Mouse (Mus musculus): ENCODE measurements around the gene Gm20388. TPM values are rescaled to one million over a fixed set of nuclear protein-coding genes. Genes with fewer than 3 reads are reported as not detected.

The Gm20388 gene
- polyA plus RNA-seq, 1 experiment from 2014 or later: 7.4 TPM

- WGBS: 88% methylated on average over 8 of the region's 8 CpGs
These were observed 2991.4 kb downstream of the Gm20388 start for GRCm38 (mm10) chr8:122901892-122902515.

DNA sequence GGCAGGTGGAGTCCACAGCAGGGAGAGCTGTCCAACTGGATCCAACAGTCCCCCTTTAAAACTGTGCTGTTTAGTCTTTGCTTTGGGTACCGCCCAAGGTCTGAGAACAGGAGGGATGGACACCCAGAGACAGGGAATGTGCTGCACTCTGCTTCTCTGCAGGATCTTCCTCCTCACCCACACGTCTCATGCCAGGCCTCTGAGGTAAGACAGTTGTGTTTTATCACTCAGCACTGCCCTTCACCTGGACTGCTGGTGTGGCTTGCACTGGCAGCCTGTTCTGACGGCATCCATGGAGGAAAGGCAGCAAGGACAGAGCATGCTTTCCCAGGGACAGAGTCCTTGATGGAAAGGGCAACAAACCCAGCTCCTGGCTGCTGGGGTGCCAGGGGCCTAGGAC, 2991.9 kb downstream of the Gm20388 start:
- H3K27me3 ChIP-seq (ENCODE audit: control insufficient read depth, insufficient read depth, low read length): no peaks in the 10 kb centered on the region
- ATAC-seq (ENCODE audit: insufficient read depth, low FRiP score): no peak
- H3K4me3 ChIP-seq (replicated peaks; ENCODE audit: low read length): no peak overlapping the region
- H3K27ac ChIP-seq (ENCODE audit: low read length): no peak overlapping the region
- H3K4me2 ChIP-seq (ENCODE audit: low read depth, low read length): no peak overlapping the region
- H3K9ac ChIP-seq (ENCODE audit: low read length): no peak overlapping the region
- 69% methylated on average over 3 of the region's 3 CpGs for WGBS
- H3K36me3 ChIP-seq (ENCODE audit: control insufficient read depth, insufficient read depth, low read length): peaks cover 11% of the 10 kb centered on the region
- no peaks in the 10 kb centered on the region for H3K9me3 ChIP-seq (replicated peaks; ENCODE audit: control insufficient read depth, low read length)
- H3K4me1 ChIP-seq (ENCODE audit: control insufficient read depth, insufficient read depth, low read length): peaks cover 6% of the 10 kb centered on the region

More at GRCm38 (mm10) chr8:122901892-122902515, 2991.4 kb downstream of the Gm20388 start:
- Histone ChIP-seq H3K4me2 (ENCODE audit: low read depth, low read length) (no peak overlapping the region), H3K27ac (ENCODE audit: low read length) (no peak overlapping the region), H3K4me1 (ENCODE audit: control insufficient read depth, insufficient read depth, low read length) (peaks cover 6% of the 10 kb centered on the region), H3K36me3 (ENCODE audit: control insufficient read depth, insufficient read depth, low read length) (peaks cover 8% of the 10 kb centered on the region), H3K9ac (ENCODE audit: low read length) (no peak overlapping the region), H3K9me3 (replicated peaks; ENCODE audit: control insufficient read depth, low read length) (no peaks in the 10 kb centered on the region), H3K4me3 (replicated peaks; ENCODE audit: low read length) (no peak overlapping the region), H3K27me3 (ENCODE audit: control insufficient read depth, insufficient read depth, low read length) (no peaks in the 10 kb centered on the region)
- no peak for ATAC-seq (ENCODE audit: insufficient read depth, low FRiP score)

DNA sequence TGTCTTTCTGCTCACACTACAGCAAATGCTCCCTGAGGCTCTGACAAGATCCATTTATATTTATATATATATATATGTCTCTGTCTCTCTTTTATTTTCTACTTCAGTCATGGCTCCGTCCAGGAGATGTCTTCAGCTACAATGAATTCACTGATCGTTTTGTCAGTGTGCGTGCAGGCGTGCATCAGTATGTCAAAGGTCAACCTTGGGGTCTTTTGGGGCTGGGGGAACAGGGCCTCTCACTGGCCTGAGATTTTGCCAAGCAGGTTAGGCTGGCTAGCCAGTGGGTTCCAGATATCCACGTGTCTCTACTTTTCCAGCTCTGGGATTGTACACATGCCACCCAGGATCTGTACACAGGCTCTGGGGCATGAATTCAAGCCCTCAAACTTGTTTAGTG, 2992.4 kb downstream of the Gm20388 start:
- Histone ChIP-seq H3K4me1 (ENCODE audit: control insufficient read depth, insufficient read depth, low read length) (peaks cover 6% of the 10 kb centered on the region), H3K4me3 (replicated peaks; ENCODE audit: low read length) (no peak overlapping the region), H3K9me3 (replicated peaks; ENCODE audit: control insufficient read depth, low read length) (no peaks in the 10 kb centered on the region), H3K27me3 (ENCODE audit: control insufficient read depth, insufficient read depth, low read length) (no peaks in the 10 kb centered on the region), H3K4me2 (ENCODE audit: low read depth, low read length) (no peak overlapping the region), H3K27ac (ENCODE audit: low read length) (no peak overlapping the region), H3K36me3 (ENCODE audit: control insufficient read depth, insufficient read depth, low read length) (peaks cover 12% of the 10 kb centered on the region), H3K9ac (ENCODE audit: low read length) (no peak overlapping the region)
- 80% methylated on average over 5 of the region's 5 CpGs for WGBS
- no peak for ATAC-seq (ENCODE audit: insufficient read depth, low FRiP score)

- 93% methylated on average over 11 of the region's 11 CpGs for WGBS
- Histone ChIP-seq H3K4me2 (ENCODE audit: low read depth, low read length) (no peak overlapping the region), H3K4me3 (replicated peaks; ENCODE audit: low read length) (no peak overlapping the region), H3K9me3 (replicated peaks; ENCODE audit: control insufficient read depth, low read length) (no peaks in the 10 kb centered on the region), H3K9ac (ENCODE audit: low read length) (no peak overlapping the region), H3K27me3 (ENCODE audit: control insufficient read depth, insufficient read depth, low read length) (no peaks in the 10 kb centered on the region), H3K4me1 (ENCODE audit: control insufficient read depth, insufficient read depth, low read length) (peaks cover 6% of the 10 kb centered on the region), H3K36me3 (ENCODE audit: control insufficient read depth, insufficient read depth, low read length) (peaks cover 4% of the 10 kb centered on the region; the same call in 1 of the 2 replicates), H3K27ac (ENCODE audit: low read length) (no peak overlapping the region)
- ATAC-seq (ENCODE audit: insufficient read depth, low FRiP score): no peak
These were observed 2993.9 kb downstream of the Gm20388 start for GRCm38 (mm10) chr8:122904496-122904895.

DNA sequence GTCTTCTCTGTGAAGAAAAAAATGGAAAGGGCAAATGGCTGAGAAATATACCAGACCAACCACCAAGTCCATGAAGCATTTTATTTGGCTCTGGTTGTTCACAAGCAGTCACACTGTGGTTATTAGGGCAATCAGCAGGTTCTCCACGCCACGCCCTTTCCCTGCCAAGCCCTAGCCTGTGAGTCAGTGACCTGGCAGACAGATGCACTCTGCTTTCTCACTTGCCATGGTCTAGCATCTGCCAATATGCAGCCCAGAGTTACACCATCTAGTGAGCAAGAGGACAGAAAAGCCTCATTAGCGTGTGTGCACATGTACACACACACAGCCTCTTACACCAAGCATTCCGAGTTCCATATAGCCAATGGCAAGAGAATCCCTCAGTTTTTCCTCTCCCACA, 2994.7 kb downstream of the Gm20388 start:
- H3K9ac ChIP-seq (ENCODE audit: low read length): no peak overlapping the region
- no peak overlapping the region for H3K4me3 ChIP-seq (replicated peaks; ENCODE audit: low read length)
- H3K9me3 ChIP-seq (replicated peaks; ENCODE audit: control insufficient read depth, low read length): no peaks in the 10 kb centered on the region
- H3K27me3 ChIP-seq (ENCODE audit: control insufficient read depth, insufficient read depth, low read length): no peaks in the 10 kb centered on the region
- H3K27ac ChIP-seq (ENCODE audit: low read length): no peak overlapping the region
- H3K36me3 ChIP-seq (ENCODE audit: control insufficient read depth, insufficient read depth, low read length): peaks cover 4% of the 10 kb centered on the region; the same call in 1 of the 2 replicates
- H3K4me2 ChIP-seq (ENCODE audit: low read depth, low read length): no peak overlapping the region
- H3K4me1 ChIP-seq (ENCODE audit: control insufficient read depth, insufficient read depth, low read length): peaks cover 6% of the 10 kb centered on the region
- WGBS: 89% methylated on average over 4 of the region's 4 CpGs
- no peak for ATAC-seq (ENCODE audit: insufficient read depth, low FRiP score)

DNA sequence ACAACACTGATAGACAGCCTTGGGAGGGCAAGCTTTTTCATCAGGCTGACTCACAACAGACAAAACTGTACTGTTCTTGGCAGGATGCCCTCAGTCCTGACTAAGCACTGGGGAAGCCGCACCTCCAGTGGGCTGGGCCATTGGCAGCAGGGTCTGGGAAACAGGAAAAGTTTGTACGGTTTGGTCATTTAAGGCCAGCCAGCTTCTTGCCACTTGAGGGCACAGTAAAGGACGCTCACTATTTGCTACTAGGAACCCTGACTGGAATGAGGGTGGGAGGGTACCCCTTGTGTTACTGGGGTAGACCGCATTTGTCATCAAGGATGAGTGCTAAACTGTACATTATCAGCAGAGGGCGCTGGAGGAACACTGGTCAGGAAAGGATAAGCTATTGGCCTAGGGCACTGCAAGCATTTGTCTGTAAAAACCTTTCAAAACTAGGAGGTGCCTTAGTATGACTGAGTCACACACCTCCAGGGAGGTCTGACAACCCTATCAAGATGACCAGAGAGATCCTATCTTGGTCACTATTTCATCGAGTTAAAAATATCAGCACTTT, 2995.9 kb downstream of the Gm20388 start:
- Histone ChIP-seq H3K27ac (ENCODE audit: low read length) (peak overlapping the region; percentile 52; the same call in 1 of the 2 replicates), H3K36me3 (ENCODE audit: control insufficient read depth, insufficient read depth, low read length) (peaks cover 4% of the 10 kb centered on the region; the same call in 1 of the 2 replicates), H3K9me3 (replicated peaks; ENCODE audit: control insufficient read depth, low read length) (no peaks in the 10 kb centered on the region), H3K4me3 (replicated peaks; ENCODE audit: low read length) (no peak overlapping the region), H3K9ac (ENCODE audit: low read length) (no peak overlapping the region; the same call in 1 of the 2 replicates), H3K27me3 (ENCODE audit: control insufficient read depth, insufficient read depth, low read length) (no peaks in the 10 kb centered on the region), H3K4me1 (ENCODE audit: control insufficient read depth, insufficient read depth, low read length) (peaks cover 6% of the 10 kb centered on the region), H3K4me2 (ENCODE audit: low read depth, low read length) (no peak overlapping the region)
- WGBS: 18% methylated on average over 6 of the region's 6 CpGs
- peak; percentile 89 for ATAC-seq (ENCODE audit: insufficient read depth, low FRiP score)

- no peaks in the 10 kb centered on the region for H3K4me1 ChIP-seq (ENCODE audit: control insufficient read depth, insufficient read depth, low read length)
- H3K9ac ChIP-seq (ENCODE audit: low read length): no peak overlapping the region
- WGBS: 81% methylated on average over 3 of the region's 3 CpGs
- H3K9me3 ChIP-seq (replicated peaks; ENCODE audit: control insufficient read depth, low read length): no peaks in the 10 kb centered on the region
- H3K36me3 ChIP-seq (ENCODE audit: control insufficient read depth, insufficient read depth, low read length): peaks cover 4% of the 10 kb centered on the region; the same call in 1 of the 2 replicates
- no peak overlapping the region for H3K4me2 ChIP-seq (ENCODE audit: low read depth, low read length)
- no peak for ATAC-seq (ENCODE audit: insufficient read depth, low FRiP score)
- no peaks in the 10 kb centered on the region for H3K27me3 ChIP-seq (ENCODE audit: control insufficient read depth, insufficient read depth, low read length)
- H3K27ac ChIP-seq (ENCODE audit: low read length): no peak overlapping the region
- no peak overlapping the region for H3K4me3 ChIP-seq (replicated peaks; ENCODE audit: low read length)
These were observed 3001.5 kb downstream of the Gm20388 start for GRCm38 (mm10) chr8:122912150-122912549.

- Histone ChIP-seq H3K9me3 (replicated peaks; ENCODE audit: control insufficient read depth, low read length) (no peaks in the 10 kb centered on the region), H3K4me3 (replicated peaks; ENCODE audit: low read length) (no peak overlapping the region), H3K4me1 (ENCODE audit: control insufficient read depth, insufficient read depth, low read length) (peaks cover 7% of the 10 kb centered on the region), H3K27me3 (ENCODE audit: control insufficient read depth, insufficient read depth, low read length) (no peaks in the 10 kb centered on the region), H3K9ac (ENCODE audit: low read length) (no peak overlapping the region), H3K27ac (ENCODE audit: low read length) (no peak overlapping the region), H3K4me2 (ENCODE audit: low read depth, low read length) (no peak overlapping the region), H3K36me3 (ENCODE audit: control insufficient read depth, insufficient read depth, low read length) (no peaks in the 10 kb centered on the region; the same call in 1 of the 2 replicates)
- ATAC-seq (ENCODE audit: insufficient read depth, low FRiP score): no peak
- WGBS: 84% methylated on average over 4 of the region's 4 CpGs
These were observed 3002.2 kb downstream of the Gm20388 start for GRCm38 (mm10) chr8:122912871-122913270.

- H3K9ac ChIP-seq (ENCODE audit: low read length): no peak overlapping the region
- peaks cover 18% of the 10 kb centered on the region for H3K4me1 ChIP-seq (ENCODE audit: control insufficient read depth, insufficient read depth, low read length)
- no peak overlapping the region for H3K4me3 ChIP-seq (replicated peaks; ENCODE audit: low read length)
- H3K4me2 ChIP-seq (ENCODE audit: low read depth, low read length): no peak overlapping the region
- ATAC-seq (ENCODE audit: insufficient read depth, low FRiP score): no peak
- no peak overlapping the region for H3K27ac ChIP-seq (ENCODE audit: low read length)
- no peaks in the 10 kb centered on the region for H3K27me3 ChIP-seq (ENCODE audit: control insufficient read depth, insufficient read depth, low read length)
- H3K36me3 ChIP-seq (ENCODE audit: control insufficient read depth, insufficient read depth, low read length): no peaks in the 10 kb centered on the region; the same call in 1 of the 2 replicates
- H3K9me3 ChIP-seq (replicated peaks; ENCODE audit: control insufficient read depth, low read length): no peaks in the 10 kb centered on the region
- 60% methylated on average over 3 of the region's 3 CpGs for WGBS
These were observed 3006.1 kb downstream of the Gm20388 start for GRCm38 (mm10) chr8:122916766-122917165.
